Mouse (Mus musculus): Measurements from ENCODE around the gene G3bp1. TPM values are rescaled to one million over a fixed set of nuclear protein-coding genes. Genes with fewer than 3 reads are reported as not detected.

Gene G3bp1
- polyA plus RNA-seq, 1 experiment: 28.1 TPM

DNA sequence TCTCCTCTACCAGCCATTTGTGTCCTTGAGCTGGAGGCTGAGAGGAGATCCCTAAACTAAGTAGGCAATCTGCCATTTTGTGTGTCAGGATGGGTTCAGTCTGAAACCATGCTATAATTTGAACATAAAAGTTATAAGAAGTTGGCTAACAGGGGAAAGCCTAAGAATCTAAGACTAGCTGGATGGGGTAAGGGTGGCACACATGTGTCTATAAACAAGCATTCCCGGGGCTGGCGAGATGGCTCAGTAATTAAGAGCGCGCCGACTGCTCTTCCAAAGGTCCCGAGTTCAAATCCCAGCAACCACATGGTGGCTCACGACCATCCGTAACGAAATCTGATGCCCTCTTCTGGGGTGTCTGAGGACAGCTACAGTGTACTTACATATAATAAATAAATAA, 7.3 kb upstream of the G3bp1 start:
- no peak for DNase-seq (ENCODE audit: extremely low spot score in 1 of 2, low spot score in 1 of 2)

DNA sequence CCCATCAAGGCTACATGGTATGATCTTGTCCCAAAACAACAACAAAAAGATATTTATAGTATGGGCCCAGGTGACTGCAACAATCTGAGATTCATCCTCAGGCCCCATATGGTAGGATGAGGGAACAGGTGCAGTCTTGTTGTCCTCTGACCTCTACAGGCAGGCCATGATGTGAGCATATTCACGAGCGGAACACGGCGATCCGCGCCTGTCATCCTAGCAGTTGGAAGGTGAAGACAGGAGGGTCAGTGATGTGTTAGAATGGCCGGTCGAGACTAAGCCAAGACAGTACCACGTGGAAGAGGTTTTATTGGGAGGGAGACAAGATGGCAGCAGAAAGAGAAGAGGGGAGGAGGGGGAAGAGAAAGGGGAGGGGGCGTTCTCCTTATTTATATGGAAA, 4.8 kb upstream of the G3bp1 start:
- no peak for DNase-seq (ENCODE audit: extremely low spot score in 1 of 2, low spot score in 1 of 2)

DNA sequence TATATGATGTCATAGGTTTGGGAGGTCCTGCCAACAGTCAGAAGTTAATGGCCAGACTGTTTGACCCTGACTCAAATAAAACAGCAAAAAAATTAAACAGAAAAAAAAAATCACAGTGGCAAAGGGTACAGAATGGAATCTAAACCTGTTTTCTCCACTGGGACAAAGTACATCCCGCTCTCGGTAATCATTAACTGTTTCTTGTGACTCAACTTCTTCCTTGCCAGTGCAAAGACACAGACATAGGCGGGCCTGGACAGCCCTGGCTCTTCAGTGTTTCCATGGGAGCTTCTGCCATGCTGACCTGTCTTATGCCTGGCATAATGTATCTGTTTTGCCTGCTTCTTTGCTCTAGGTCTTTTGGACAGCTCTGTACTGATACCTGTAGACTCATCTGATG, 4.3 kb upstream of the G3bp1 start:
- DNase-seq (ENCODE audit: extremely low spot score in 1 of 2, low spot score in 1 of 2): no peak

DNA sequence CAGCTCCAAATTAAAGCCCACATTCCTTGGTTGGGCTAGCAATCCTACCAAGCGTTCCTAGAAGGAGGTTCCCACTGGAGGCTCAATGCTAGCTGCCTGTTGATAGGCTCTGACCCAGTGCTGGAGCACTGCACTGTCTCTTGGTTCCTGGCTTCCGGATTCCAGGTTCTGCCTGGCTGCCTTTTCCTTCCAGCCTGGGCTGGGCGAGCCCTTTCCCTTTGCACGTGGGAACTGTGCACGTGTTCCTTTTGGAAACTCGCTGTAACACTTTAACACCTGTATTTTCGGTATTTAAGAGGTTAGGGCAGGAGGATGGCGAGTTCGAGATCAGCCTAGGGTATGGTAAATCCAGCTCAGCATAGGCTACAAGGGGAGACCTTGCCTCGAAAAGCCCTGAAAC, 1.5 kb upstream of the G3bp1 start:
- no peak for DNase-seq (ENCODE audit: extremely low spot score in 1 of 2, low spot score in 1 of 2)

DNA sequence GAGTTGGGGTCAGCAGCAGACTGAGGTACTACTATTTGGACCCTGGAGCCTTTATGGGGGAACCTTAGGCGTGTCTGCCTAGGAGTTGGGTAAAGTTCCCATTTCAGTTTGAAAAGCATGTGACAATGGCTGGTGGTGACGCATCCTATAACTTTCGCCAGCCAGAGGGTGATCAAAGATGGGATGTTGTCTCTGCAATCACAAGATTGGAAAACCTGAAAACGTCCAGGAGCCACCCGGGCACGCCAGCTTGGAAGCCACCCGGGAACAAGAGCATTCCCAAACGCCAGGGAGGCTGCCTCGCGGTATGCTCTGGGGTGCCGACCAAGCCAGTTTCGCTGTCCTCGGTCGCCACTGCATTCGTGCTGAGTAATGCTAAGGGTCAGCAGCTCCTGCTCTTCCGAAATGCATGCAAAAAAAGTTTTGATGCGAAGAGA, 856 bp upstream of the G3bp1 start:
- no peak for DNase-seq (ENCODE audit: extremely low spot score in 1 of 2, low spot score in 1 of 2)

DNA sequence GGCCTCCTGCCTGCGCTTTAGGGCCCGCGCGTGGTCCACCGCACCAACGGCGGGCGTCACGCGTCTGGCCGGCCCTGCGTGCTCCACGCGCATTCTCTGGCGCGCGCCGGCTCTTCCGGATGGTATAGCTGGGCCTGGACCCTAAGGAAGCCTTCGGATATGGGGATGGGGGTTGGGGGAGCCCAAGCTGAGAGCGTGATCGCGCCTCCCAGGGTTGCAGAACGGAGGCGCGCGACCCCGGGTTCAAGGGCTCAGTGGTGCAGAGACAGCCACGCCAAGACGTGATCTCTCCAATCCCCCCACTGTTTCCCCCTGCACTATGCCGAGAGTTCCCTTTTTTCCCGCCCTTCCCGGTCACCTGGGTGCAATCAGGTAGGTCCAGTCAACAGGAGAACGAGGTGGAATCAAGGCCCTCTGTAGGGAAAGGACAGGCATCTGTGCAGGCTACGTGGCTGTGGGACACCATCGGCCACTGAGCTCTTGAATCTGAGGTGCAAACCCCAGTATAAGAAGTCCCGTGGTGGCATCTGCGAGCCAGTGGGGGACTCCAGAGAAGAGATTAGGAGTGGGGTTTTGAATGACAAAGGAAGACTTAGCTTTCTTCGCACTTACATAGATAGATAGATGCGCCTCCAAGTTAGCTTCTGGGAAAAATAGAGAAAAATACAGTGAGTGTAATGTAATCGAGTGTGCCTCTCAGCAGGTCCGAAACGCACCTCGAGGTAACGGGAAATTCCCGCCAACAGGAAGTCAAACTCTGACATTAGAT, 622 bp downstream of the G3bp1 start:
- peak in 1 of 2 experiments; percentile 20 for DNase-seq (ENCODE audit: extremely low spot score in 1 of 2, low spot score in 1 of 2)

DNA sequence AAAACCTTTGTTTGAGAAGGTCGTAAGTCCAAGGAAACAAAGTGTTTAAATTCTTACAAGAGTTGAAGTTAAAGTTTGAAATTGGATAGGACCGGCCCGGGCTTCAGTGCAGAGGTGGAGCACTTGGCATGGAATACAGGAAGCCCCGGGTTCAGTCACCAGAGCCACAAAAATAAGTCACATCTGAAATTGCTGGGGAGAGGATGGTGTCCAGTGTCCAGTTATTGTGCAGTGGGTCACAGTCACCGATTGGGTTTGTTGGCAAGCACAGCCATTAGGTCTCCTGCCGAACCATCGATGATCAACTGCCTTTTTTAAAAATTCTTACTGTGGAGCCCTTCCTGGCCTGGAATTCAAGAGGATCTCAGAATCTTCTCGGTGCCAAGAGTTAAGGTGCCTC, 1.3 kb downstream of the G3bp1 start:
- no peak for DNase-seq (ENCODE audit: extremely low spot score in 1 of 2, low spot score in 1 of 2)

DNA sequence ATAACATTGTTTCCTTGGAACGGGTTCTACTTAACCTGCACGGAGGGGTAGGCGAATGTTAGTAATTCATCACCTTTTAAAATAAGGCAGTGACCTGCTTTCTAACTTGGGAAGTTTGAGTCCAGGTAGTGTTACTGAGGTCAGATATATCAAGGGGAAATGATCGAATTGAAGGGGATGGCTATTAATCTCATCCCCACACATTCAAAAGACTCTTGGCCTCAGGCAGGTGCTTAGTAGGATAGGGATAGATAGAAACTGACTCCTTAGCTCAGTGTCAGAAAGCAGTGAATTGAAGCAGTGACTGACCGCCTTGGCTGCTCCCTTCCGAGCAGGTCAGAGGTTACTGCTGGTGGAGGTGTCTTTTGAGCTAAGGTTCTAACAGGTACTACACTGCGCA, 2.0 kb downstream of the G3bp1 start:
- no peak for DNase-seq (ENCODE audit: extremely low spot score in 1 of 2, low spot score in 1 of 2)

DNA sequence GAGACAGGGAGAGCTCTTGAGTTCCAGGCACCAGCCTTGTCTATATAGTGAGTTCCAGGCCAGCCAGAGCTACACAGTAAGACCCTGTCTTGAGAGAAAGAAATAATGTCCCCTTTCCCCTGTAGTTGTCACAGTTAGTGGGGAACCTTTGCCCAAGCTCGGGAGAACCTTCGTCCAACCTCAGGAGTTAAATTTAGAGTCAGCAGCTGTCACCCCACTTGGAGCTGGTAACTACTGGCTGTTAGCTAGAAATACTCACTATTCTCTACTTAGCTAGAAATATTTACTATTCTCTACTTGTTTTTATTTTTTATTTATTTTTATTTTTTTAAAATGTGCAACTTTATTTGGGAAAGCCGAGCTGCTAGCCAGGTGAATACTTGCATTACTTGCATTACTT, 3.7 kb downstream of the G3bp1 start:
- DNase-seq (ENCODE audit: extremely low spot score in 1 of 2, low spot score in 1 of 2): no peak

DNA sequence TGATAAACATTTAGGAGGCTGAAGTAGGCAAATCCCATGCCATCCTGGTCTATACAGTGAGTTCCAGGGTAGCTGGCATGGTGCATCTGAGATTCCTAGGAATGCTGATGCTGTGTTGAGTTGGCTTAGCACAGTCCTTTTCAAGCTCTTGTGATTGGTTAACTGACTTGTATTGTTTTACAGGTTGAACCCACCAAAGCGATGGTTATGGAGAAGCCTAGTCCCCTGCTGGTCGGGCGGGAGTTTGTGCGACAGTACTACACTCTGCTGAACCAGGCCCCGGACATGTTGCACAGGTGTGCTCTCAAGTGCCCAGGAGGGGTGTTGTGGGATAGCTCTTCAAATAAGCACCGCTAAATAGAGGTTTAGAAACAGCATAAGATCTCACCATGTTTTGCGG, 16.0 kb downstream of the G3bp1 start:
- DNase-seq (ENCODE audit: extremely low spot score in 1 of 2, low spot score in 1 of 2): no peak

DNA sequence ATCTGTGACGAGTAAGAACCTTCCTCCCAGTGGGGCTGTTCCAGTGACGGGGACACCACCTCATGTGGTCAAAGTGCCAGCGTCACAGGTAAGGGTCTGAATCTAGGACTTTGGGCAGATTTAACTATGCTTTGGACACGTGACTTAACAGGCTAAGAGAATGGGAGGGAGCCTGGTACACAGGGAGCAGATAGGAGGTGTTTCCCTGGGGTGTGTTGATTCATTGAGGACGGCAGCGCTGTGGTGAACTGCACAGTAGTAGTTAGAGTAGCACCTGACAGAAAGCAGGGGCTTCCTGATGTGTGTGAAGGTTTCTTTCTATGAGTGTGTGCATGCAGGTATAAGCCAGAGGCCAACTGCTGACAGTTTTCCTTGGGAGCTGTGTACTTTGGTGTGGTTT, 26.7 kb downstream of the G3bp1 start:
- no peak for DNase-seq (ENCODE audit: extremely low spot score in 1 of 2, low spot score in 1 of 2)

DNA sequence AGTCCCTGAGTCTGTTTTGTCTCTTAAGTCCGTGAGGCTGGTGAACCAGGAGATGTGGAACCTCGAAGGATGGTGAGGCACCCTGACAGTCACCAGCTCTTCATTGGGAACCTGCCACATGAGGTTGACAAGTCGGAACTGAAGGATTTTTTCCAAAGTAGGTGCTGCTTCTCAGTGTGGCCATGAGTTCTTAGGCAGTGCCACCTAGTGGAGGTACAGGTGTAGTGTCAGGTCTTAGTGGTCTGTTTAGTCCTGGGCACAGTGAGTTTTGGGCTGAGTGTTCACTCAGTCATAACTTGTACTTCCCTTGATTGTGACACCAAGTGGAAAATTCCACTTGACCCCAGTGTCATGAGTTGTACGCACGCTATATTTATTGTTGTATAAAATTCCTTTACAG, 28.4 kb downstream of the G3bp1 start:
- peak in 1 of 2 experiments; percentile 56 for DNase-seq (ENCODE audit: extremely low spot score in 1 of 2, low spot score in 1 of 2)

DNA sequence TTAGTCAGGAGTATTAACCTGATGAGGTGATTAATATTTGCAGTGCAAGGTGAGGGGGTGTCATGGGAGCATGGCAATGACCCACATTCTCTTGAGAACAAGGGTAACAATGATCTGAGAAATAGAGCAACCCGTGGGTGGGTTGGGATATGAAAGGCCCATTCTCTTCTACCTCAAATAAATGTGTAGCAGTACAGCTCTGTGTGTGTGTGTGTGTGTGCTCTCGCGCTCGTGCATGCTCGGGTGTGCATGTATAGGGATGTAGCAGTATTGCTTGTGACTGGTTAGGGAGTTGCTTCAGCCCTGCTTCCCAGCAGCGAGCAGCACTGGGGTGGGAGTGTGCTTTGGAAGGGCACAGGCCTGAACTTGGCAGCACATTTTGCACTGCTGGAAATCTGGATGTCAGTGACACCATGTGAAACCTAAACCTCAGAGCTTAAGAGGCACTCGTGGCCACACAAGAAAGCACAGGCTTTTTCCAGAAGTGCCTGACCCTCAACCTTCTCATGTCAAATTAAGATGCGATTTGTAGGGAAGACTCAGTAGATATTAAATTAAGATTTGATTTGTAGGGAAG, 32.6 kb downstream of the G3bp1 start:
- peak in 1 of 2 experiments; percentile 21 for DNase-seq (ENCODE audit: extremely low spot score in 1 of 2, low spot score in 1 of 2)

DNA sequence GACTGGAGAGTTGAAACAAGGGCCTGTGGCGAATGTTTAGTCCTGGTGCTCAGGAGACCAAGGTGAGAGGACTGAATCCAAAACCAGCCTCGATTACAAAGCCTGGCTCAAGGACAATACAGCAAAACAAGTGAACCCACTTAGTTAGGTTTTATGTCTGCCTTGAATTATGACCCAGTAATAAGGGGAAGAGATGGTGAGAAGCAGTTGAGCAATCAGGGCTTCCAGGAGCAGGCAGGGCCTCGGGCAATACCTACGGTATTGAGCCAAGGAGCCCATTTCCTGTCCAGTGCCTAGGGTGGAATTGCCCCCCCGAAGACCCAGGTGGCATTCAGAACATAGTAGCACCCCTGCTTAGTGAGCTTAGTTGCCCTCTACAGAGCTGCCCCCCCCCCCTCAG, 33.4 kb downstream of the G3bp1 start:
- DNase-seq (ENCODE audit: extremely low spot score in 1 of 2, low spot score in 1 of 2): no peak

DNA sequence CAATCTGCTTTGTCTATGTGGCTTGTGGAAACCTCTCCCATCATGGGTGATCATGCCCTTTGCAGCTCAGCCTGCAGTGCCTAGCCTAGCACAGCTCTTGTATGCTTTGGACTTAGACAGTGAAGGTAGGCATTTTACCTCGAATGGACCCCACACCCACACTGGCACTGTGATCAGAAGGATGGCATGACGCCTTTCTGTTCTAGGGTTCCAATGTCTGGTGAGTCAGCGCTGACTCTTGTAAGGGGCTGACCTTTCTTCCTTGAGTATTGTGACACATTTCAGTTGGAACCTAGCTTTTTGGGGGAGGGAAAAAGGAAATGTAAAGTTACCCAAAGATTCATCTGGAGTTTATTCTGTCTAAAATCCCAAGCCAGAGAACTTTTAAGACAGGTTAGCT, 36.0 kb downstream of the G3bp1 start:
- DNase-seq (ENCODE audit: extremely low spot score in 1 of 2, low spot score in 1 of 2): no peak

DNA sequence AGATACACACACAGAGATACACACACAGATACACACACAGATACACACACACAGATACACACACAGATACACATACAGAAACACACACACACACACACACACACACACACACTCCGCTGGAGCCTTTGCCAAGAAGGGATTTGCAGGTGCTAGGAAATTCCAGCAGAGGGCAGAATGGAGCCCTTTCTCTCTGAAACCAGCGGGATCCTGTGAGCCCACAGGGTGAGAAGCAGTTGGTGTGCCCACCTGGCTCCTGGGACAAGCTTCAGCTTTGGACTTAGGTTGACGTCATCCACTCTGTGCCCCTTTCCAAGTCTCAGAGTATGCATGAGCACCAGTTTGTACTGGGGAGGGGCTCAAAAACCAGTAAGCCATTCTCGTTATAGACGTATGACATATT, 41.9 kb downstream of the G3bp1 start:
- DNase-seq (ENCODE audit: extremely low spot score in 1 of 2, low spot score in 1 of 2): no peak

DNA sequence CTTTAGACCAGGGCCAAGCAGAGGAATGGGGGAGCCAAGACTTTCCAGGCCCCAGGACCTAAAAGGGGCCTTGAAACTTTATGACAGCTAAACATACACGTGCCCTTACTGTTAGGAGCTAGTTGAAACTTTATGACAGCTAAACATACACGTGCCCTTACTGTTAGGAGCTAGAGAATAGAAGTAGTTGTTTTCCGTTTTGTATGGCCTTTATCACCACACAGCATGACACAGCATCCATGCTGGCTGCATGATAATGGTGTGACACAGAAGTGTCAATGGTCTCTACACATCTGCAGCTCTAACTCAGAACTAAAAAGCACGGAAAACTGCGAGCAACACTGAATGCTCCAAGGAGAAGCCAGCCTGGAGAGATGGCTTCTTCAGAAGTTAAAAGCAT, 48.2 kb downstream of the G3bp1 start:
- no peak for DNase-seq (ENCODE audit: extremely low spot score in 1 of 2, low spot score in 1 of 2)

DNA sequence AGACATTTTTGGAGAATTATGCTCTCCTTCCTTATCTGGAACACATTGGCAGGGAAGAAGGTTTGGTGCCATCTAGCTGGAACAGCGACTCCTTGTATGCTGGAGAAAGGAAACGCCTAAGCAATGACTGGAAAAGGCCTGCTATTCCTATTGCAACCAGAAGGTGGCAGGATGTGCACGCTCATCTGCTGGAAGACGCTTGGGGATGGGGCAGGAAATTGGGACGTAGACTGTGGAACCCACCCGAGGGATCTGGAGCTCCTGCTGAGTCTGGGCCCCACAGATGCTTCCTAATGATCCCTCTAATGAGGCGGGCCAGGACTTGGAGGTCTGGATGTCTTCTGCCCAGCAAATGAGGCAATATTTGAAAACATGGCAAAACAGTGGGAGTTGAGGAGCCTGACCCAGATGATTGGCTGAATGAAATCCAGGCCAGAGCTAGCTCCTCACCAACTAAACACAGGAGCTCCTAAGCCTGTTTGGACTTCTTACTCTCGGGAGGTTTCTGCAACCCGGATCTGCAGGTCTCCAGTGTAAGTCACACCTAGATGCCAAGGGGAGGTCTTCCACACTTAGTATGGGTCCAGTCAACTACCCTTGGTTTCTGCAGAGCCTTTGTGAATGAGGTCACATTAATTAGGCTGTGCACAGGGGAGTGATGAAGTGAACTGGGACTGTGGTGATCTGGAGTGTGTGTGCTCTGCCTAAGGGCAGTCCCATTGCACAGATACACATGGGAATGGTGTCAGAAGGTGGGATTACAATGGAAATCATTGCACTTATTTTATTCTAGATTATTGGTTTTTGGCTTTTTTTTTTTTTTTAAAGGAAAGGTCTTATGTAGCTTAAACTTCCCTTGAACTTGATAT, 49.6 kb downstream of the G3bp1 start:
- peak; percentile 52 to 91 for DNase-seq (ENCODE audit: extremely low spot score in 1 of 2, low spot score in 1 of 2)

DNA sequence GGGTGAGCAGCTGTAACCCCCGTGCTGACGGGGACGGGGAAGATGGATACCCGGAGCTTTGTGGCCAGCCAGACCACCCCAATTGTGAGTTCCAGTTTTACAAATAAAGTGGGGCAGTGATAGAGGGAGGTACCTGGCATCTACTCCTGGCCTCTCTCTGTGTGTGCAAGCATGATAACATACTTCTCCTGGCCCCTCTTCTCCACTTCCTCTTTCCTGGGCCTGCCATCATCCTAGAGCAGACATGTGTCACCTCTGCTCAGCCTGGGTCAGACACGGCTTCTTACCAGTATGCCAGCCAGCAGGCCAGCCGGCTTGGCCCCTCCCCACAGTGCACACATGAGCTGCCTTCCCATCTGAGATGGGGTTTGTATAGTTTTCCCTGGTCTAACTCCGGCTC, 61.3 kb downstream of the G3bp1 start:
- DNase-seq (ENCODE audit: extremely low spot score in 1 of 2, low spot score in 1 of 2): no peak

DNA sequence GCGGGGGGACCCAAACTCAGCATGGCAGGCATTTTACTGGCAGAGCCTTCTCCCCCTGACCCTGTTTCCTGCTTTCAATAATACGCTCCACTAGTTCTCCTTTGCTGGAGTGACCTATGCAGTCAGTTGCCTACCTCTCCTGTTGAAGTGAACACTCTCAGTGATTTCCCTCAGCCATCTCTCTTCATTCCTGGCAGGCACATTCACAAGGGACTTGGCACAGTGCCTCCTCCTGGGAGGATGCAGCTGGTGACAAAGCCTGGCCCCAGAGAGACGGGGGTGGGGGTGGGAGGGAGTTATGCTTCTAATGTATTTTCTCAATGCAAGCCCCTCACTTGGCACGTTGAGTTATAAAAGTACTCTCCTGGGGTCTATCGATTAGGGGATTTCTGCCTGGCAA, 63.9 kb downstream of the G3bp1 start:
- peak; percentile 17 to 84 for DNase-seq (ENCODE audit: extremely low spot score in 1 of 2, low spot score in 1 of 2)

DNA sequence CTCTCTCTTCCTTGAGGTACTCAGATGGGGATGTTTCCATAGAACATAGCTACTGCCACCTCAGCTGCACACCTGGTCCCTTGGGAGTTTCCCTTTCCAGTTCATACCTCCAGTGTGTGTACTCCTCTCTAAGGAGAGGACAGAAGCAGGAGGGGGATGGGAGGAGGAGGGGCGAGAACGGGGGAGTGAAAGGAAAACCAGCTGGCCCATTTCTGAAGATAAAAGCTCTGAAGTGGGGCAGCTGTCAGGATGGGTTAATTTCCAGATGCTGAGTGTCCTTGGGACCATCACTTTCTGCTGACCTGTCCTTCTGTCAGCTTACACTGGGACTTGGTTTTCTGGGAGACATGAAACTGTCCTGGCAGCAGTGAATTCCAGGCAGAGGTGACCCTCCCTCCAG, 65.3 kb downstream of the G3bp1 start:
- no peak for DNase-seq (ENCODE audit: extremely low spot score in 1 of 2, low spot score in 1 of 2)

DNA sequence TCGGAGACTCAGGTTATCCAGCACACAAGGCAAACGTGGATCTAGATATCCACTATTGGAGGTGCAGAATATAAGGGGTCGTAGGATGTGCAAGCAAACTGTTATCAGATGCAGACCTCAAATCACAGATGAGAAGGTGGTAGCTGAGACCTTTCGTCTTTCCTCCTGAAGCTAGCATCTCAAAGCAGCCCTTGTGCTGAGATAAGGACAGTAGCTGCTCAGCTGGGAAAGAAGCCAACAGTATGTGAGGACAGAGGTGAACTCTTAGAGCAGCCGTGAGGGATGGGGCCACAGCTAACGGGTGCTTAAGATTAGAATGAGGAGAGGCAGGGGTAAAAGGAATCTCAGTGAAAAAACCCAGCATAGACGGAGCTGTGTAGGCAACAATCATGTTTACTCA, 72.6 kb downstream of the G3bp1 start:
- no peak for DNase-seq (ENCODE audit: extremely low spot score in 1 of 2, low spot score in 1 of 2)

Data from frontal cortex, adult 2 months (tissue).